Mouse (Mus musculus) forebrain, embryonic 13.5 days (tissue): ENCODE measurements around the gene Fam213a. TPM values are rescaled to one million over a fixed set of nuclear protein-coding genes. Genes with fewer than 3 reads are reported as not detected.

Experiments used
- ATAC-seq: fragments of 200-750 bp; cut with Nextera tagmentation; 2 replicates; pipeline ENCODE4 v1.8.0; 2017
- H3K27ac ChIP-seq: fragments of 300-500 bp; sonication (generic); 2 replicates; pipeline ENCODE4 v1.5.1; 2015; ENCODE audit warnings: inconsistent platforms, mild to moderate bottlenecking, moderate library complexity
- H3K27me3 ChIP-seq: fragments of 300-500 bp; sonication (generic); 2 replicates; pipeline ENCODE4 v1.6.1; 2015; ENCODE audit warnings: mild to moderate bottlenecking, inconsistent platforms
- H3K36me3 ChIP-seq: fragments of 300-500 bp; sonication (generic); 2 replicates; pipeline ENCODE4 v1.6.1; 2015; ENCODE audit warnings: mild to moderate bottlenecking, inconsistent platforms; ENCODE audit not compliant: poor library complexity, severe bottlenecking
- H3K4me1 ChIP-seq: fragments of 300-500 bp; sonication (generic); 2 replicates; pipeline ENCODE4 v1.6.1; 2015; ENCODE audit warnings: inconsistent platforms
- H3K4me2 ChIP-seq: fragments of 300-500 bp; sonication (generic); 2 replicates; pipeline ENCODE4 v1.6.1; 2015; ENCODE audit warnings: inconsistent platforms, mild to moderate bottlenecking, moderate library complexity
- H3K4me3 ChIP-seq: fragments of 300-500 bp; sonication (generic); 2 replicates; pipeline ENCODE4 v1.5.1; 2015; ENCODE audit warnings: mild to moderate bottlenecking, inconsistent platforms
- H3K9ac ChIP-seq: fragments of 300-500 bp; sonication (generic); 2 replicates; pipeline ENCODE4 v1.6.1; 2015; ENCODE audit warnings: mild to moderate bottlenecking, inconsistent platforms
- H3K9me3 ChIP-seq: fragments of 300-500 bp; sonication (generic); replicated peaks from 2 replicates; pipeline ENCODE4 v1.6.1; 2016; ENCODE audit warnings: inconsistent platforms
- WGBS: fragments of 180-500 bp; shearing (Covaris S2); methylation state at CpG from one replicate; pipeline ENCODE4 v1.1.7; 2015; 5-methylcytosine and 5-hydroxymethylcytosine counted together
- polyA plus RNA-seq: library from polyadenylated mRNA; unstranded; fragments of >200 nt; fragmentation: Nextera tagmentation; extraction: Ambion mirVana; gene quantifications from 2 replicates; pipeline ENCODE4 v1.2.1, GENCODE M21; 2015

Gene Fam213a
- polyA plus RNA-seq, 1 experiment from 2014 or later: 49.7 TPM

- H3K27me3 ChIP-seq: 0 out of 2 replicates have a peak, but pooled peaks cover 2% of the 10 kb centered on the region
- no peak for ATAC-seq
- no peaks in the 10 kb centered on the region for H3K9me3 ChIP-seq
- WGBS: 88% methylated on average over 3 of the region's 3 CpGs
- no peaks in the 10 kb centered on the region for H3K36me3 ChIP-seq
- no peaks in the 10 kb centered on the region for H3K4me1 ChIP-seq
- no peak overlapping the region for H3K9ac ChIP-seq
- H3K27ac ChIP-seq: no peak overlapping the region
- no peak overlapping the region for H3K4me2 ChIP-seq
- no peak overlapping the region for H3K4me3 ChIP-seq
Measured at GRCm38 (mm10) chr14:41021246-41021645, 7.7 kb upstream of the Fam213a start.

- ATAC-seq: no peak
- peaks cover 11% of the 10 kb centered on the region for H3K4me1 ChIP-seq
- H3K9me3 ChIP-seq: no peaks in the 10 kb centered on the region
- WGBS: 91% methylated on average over 5 of the region's 5 CpGs
- H3K27ac ChIP-seq: no peak overlapping the region
- no peaks in the 10 kb centered on the region for H3K36me3 ChIP-seq
- H3K4me2 ChIP-seq: no peak overlapping the region
- H3K9ac ChIP-seq: no peak overlapping the region
- 0 out of 2 replicates have a peak, but pooled peaks cover 5% of the 10 kb centered on the region for H3K27me3 ChIP-seq
- no peak overlapping the region for H3K4me3 ChIP-seq
Measured at GRCm38 (mm10) chr14:41017460-41017859, 3.9 kb upstream of the Fam213a start.

- Histone ChIP-seq H3K4me3 (no peak overlapping the region), H3K4me2 (no peak overlapping the region), H3K9me3 (no peaks in the 10 kb centered on the region), H3K27me3 (0 out of 2 replicates have a peak, but pooled peaks cover 5% of the 10 kb centered on the region), H3K4me1 (peaks cover 11% of the 10 kb centered on the region), H3K9ac (no peak overlapping the region), H3K36me3 (no peaks in the 10 kb centered on the region), H3K27ac (no peak overlapping the region)
- 78% methylated on average over 5 of the region's 5 CpGs for WGBS
- ATAC-seq: no peak
Measured at GRCm38 (mm10) chr14:41014701-41015240, 1.2 kb upstream of the Fam213a start.

- WGBS: 18% methylated on average over 9 of the region's 9 CpGs
- peak; percentile 1; the same call in 1 of the 2 replicates for ATAC-seq
- H3K27ac ChIP-seq: no peak overlapping the region
Measured at GRCm38 (mm10) chr14:41013143-41013542, 445 bp downstream of the Fam213a start.

GRCm38 (mm10) chr14:41011916-41012315 lies 1.7 kb downstream of the Fam213a start:
- 90% methylated on average over 3 of the region's 3 CpGs for WGBS
- no peak overlapping the region for H3K4me2 ChIP-seq

More at GRCm38 (mm10) chr14:41013143-41013542, 445 bp downstream of the Fam213a start:
- Histone ChIP-seq H3K36me3 (no peaks in the 10 kb centered on the region), H3K4me1 (peaks cover 15% of the 10 kb centered on the region), H3K4me3 (peak overlapping the region; percentile 61), H3K4me2 (peak overlapping the region; percentile 74), H3K9ac (peak overlapping the region; percentile 80), H3K9me3 (no peaks in the 10 kb centered on the region), H3K27me3 (0 out of 2 replicates have a peak, but pooled peaks cover 5% of the 10 kb centered on the region)

GRCm38 (mm10) chr14:41008138-41008537 lies 5.5 kb downstream of the Fam213a start:
- Histone ChIP-seq H3K27me3 (no peaks in the 10 kb centered on the region), H3K4me2 (no peak overlapping the region), H3K4me1 (peaks cover 25% of the 10 kb centered on the region), H3K9me3 (no peaks in the 10 kb centered on the region), H3K27ac (no peak overlapping the region), H3K4me3 (no peak overlapping the region), H3K36me3 (no peaks in the 10 kb centered on the region), H3K9ac (no peak overlapping the region)
- peak; percentile 29; the same call in 1 of the 2 replicates for ATAC-seq
- WGBS: 58% methylated on average over 2 of the region's 2 CpGs

More at GRCm38 (mm10) chr14:41011916-41012315, 1.7 kb downstream of the Fam213a start:
- H3K4me3 ChIP-seq: no peak overlapping the region
- no peak for ATAC-seq
- no peak overlapping the region for H3K27ac ChIP-seq
- no peak overlapping the region for H3K9ac ChIP-seq
- peaks cover 18% of the 10 kb centered on the region for H3K4me1 ChIP-seq
- no peaks in the 10 kb centered on the region for H3K36me3 ChIP-seq
- 0 out of 2 replicates have a peak, but pooled peaks cover 5% of the 10 kb centered on the region for H3K27me3 ChIP-seq
- H3K9me3 ChIP-seq: no peaks in the 10 kb centered on the region

- WGBS: 50% methylated on average over 5 of the region's 5 CpGs
- ATAC-seq: no peak
- no peaks in the 10 kb centered on the region for H3K9me3 ChIP-seq
Measured at GRCm38 (mm10) chr14:41007641-41008040, 5.9 kb downstream of the Fam213a start.

GRCm38 (mm10) chr14:41006899-41007298 lies 6.7 kb downstream of the Fam213a start:
- WGBS: 48% methylated on average over 3 of the region's 3 CpGs
- Histone ChIP-seq H3K9me3 (no peaks in the 10 kb centered on the region), H3K4me3 (no peak overlapping the region), H3K9ac (no peak overlapping the region), H3K27ac (no peak overlapping the region), H3K27me3 (no peaks in the 10 kb centered on the region), H3K36me3 (peaks cover 2% of the 10 kb centered on the region; the same call in 1 of the 2 replicates), H3K4me1 (peaks cover 24% of the 10 kb centered on the region), H3K4me2 (no peak overlapping the region)
- ATAC-seq: no peak

More at GRCm38 (mm10) chr14:41007641-41008040, 5.9 kb downstream of the Fam213a start:
- no peaks in the 10 kb centered on the region for H3K27me3 ChIP-seq
- peaks cover 24% of the 10 kb centered on the region for H3K4me1 ChIP-seq
- no peak overlapping the region for H3K4me3 ChIP-seq
- H3K4me2 ChIP-seq: no peak overlapping the region
- H3K36me3 ChIP-seq: no peaks in the 10 kb centered on the region
- H3K27ac ChIP-seq: no peak overlapping the region
- no peak overlapping the region for H3K9ac ChIP-seq

GRCm38 (mm10) chr14:41006263-41006662 lies 7.3 kb downstream of the Fam213a start:
- no peaks in the 10 kb centered on the region for H3K27me3 ChIP-seq
- H3K4me2 ChIP-seq: no peak overlapping the region
- H3K9ac ChIP-seq: no peak overlapping the region
- no peaks in the 10 kb centered on the region for H3K9me3 ChIP-seq
- no peak overlapping the region for H3K27ac ChIP-seq
- WGBS: 94% methylated on average over 10 of the region's 10 CpGs
- no peak overlapping the region for H3K4me3 ChIP-seq
- peaks cover 8% of the 10 kb centered on the region; the same call in 1 of the 2 replicates for H3K36me3 ChIP-seq
- peaks cover 24% of the 10 kb centered on the region for H3K4me1 ChIP-seq
- ATAC-seq: no peak

- peaks cover 24% of the 10 kb centered on the region for H3K4me1 ChIP-seq
- no peaks in the 10 kb centered on the region for H3K27me3 ChIP-seq
- H3K9me3 ChIP-seq: no peaks in the 10 kb centered on the region
- no peak overlapping the region for H3K4me3 ChIP-seq
- WGBS: 80% methylated on average over 9 of the region's 9 CpGs
- no peak overlapping the region for H3K9ac ChIP-seq
- no peak overlapping the region for H3K27ac ChIP-seq
- H3K4me2 ChIP-seq: no peak overlapping the region
- peaks cover 13% of the 10 kb centered on the region; the same call in 1 of the 2 replicates for H3K36me3 ChIP-seq
- no peak for ATAC-seq
Measured at GRCm38 (mm10) chr14:41005716-41006115, 7.9 kb downstream of the Fam213a start.

GRCm38 (mm10) chr14:41004201-41005141 lies 9.1 kb downstream of the Fam213a start:
- no peak overlapping the region; the same call in 1 of the 2 replicates for H3K4me3 ChIP-seq
- H3K9me3 ChIP-seq: no peaks in the 10 kb centered on the region
- H3K9ac ChIP-seq: peak overlapping the region; percentile 47
- ATAC-seq: peak; percentile 39; the same call in 1 of the 2 replicates
- H3K27me3 ChIP-seq: no peaks in the 10 kb centered on the region
- H3K36me3 ChIP-seq: peaks cover 13% of the 10 kb centered on the region; the same call in 1 of the 2 replicates
- 6% methylated on average over 22 of the region's 22 CpGs for WGBS
- no peak overlapping the region for H3K27ac ChIP-seq
- peaks cover 24% of the 10 kb centered on the region for H3K4me1 ChIP-seq
- peak overlapping the region; percentile 45 for H3K4me2 ChIP-seq

- Histone ChIP-seq H3K4me1 (peaks cover 16% of the 10 kb centered on the region), H3K36me3 (peaks cover 33% of the 10 kb centered on the region), H3K4me3 (no peak overlapping the region), H3K9me3 (no peaks in the 10 kb centered on the region), H3K9ac (no peak overlapping the region), H3K27me3 (no peaks in the 10 kb centered on the region), H3K27ac (no peak overlapping the region), H3K4me2 (no peak overlapping the region)
- 90% methylated on average over 5 of the region's 5 CpGs for whole genome bisulfite sequencing
- ATAC-seq: no peak
Measured at GRCm38 (mm10) chr14:41001576-41001975, 12.0 kb downstream of the Fam213a start.
